Mouse (Mus musculus) kidney, adult 11 months (tissue): ENCODE data around the gene S100a6.

Experiments used
- DNase-seq: peaks from one replicate; pipeline ENCODE4 v3.0.0; 2022

S100a6 gene

GRCm38 (mm10) chr3:90612728-90613291 is at the start of gene S100a6:
TSS of gene S100a6 (plus strand) at chr3:90612882.
- DNase-seq = peak; percentile 39

DNA sequence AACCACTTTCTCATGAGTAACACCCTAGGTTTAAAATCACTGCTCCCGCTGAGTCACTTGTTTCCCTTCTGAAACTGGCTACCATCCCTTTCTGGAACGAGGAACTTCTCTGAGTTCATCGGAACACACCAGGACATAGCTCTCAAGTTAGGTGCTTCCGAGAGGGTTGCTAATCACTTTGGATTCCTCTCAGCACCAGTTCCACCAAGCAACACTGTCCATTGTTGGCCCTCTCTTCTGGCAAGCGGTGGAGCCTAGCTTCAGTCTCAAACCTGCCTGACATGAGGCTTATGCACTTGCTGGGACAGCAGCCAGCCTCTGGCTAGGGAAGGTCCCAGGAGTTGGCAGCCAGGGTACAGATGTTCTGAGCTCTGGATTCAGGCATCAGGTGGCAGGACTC is 38.0 kb upstream of the S100a6 start:
- DNase-seq = no peak

- no peak for DNase-seq
Measured at GRCm38 (mm10) chr3:90575320-90575719, 37.4 kb upstream of the S100a6 start.

- no peak for DNase-seq
Measured at GRCm38 (mm10) chr3:90576351-90577001, 36.2 kb upstream of the S100a6 start.

GRCm38 (mm10) chr3:90579433-90579832 is 33.2 kb upstream of the S100a6 start:
- no peak for DNase-seq

- no peak for DNase-seq
Measured at GRCm38 (mm10) chr3:90581141-90581540, 31.5 kb upstream of the S100a6 start.

DNA sequence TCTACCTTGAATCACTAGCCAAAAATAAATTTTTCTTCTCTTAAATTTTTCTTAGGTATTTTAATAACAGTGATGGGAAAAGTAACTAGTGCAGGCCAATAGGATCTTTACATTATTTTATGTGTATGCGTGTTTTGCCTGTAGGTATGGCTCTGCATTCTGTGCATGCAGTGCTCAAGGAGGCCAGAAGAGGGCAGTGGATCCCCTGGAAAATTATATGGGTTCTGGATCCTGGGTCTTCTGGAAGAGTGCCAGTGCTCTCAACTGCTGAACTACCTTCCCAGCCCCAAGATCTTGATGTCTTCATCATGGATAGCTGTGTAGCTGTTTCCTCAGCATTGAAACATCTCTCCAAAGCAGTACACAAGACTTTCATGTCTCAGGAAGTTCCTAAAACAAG is 30.5 kb upstream of the S100a6 start:
- DNase-seq = no peak

GRCm38 (mm10) chr3:90582556-90582955 is 30.1 kb upstream of the S100a6 start:
- DNase-seq = no peak

DNA sequence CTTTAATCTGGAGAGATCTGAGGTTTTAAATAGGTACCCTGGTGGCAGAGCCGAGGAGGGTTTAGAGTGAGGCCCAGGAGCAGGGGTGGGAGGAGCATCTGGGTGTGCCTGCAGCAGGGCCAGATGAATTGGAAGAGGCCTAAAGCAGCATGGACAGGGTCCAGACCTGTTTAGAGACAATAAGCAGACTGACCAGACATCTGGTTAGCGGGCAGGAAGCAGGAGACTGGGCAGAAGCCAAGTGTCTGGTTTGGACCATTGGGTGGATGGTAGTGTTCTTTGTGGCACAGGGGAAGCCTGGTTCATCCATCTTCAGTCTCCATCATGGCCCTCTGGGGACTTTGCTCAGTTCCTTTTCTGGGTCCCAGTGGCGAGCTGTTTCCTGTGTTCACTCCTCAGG is 28.8 kb upstream of the S100a6 start:
- peak; percentile 63 for DNase-seq

- peak; percentile 27 for DNase-seq
Measured at GRCm38 (mm10) chr3:90585595-90585994, 27.1 kb upstream of the S100a6 start.

GRCm38 (mm10) chr3:90586016-90586643 is 26.6 kb upstream of the S100a6 start:
- DNase-seq = no peak

DNA sequence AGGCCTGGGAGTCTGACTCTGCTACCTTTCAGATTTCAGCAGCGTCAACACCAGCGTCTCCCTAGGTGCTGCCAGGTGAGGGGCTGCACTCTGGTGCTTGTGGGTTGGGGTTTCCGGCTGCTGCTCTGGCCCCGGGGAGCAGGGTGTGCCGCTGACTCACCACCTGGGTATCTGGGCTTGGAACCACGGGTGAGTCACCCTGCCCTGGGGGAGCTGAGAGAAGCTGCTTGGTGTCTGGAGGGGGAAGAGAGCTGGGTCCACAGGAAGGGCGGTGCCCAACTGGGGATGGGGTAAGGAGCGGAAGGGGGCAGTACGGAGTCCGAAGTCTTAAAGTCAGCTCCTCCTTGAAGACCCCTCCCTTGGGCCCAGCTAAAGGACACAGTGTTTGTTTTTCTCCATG is 25.8 kb upstream of the S100a6 start:
- peak; percentile 26 for DNase-seq

DNA sequence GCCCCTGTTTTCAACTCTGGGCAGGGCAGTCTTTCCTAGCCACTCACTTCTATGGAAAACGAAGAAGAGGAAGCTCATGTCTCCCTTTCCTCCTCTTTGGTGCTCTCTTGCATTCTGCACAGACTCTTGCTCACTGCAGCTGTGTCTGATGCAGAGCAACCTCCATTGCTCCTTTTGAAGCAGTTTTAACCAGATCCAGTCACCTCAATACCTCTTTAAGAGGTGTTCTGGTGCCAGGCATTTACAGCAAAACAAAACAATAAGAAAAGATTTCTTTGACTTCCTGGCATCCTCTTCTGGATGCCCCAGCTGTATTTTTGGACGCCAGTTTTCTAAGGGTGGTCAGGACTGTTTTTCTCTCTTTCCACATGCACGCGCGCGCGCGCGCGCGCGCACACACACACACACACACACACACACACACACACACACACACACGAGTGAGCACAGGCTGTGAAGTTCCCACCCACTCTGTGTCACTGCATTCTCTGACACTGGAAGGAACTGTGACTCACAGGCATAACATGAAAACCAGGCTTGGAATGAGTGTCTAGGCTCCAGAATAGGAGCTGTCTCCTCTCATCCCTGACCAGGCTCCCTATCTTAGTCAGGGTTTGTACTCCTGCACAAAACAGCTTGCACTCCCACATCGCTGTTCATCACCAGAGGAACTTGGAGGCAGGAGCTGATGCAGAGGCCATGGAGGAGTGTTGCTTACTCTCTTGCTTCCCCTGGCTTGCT is 25.2 kb upstream of the S100a6 start:
- no peak for DNase-seq

- DNase-seq = no peak
Measured at GRCm38 (mm10) chr3:90589390-90589789, 23.3 kb upstream of the S100a6 start.

- no peak for DNase-seq
Measured at GRCm38 (mm10) chr3:90589947-90590346, 22.7 kb upstream of the S100a6 start, which contains the start of gene S100a2. TSS of gene S100a2 (plus strand) at chr3:90590247.

DNA sequence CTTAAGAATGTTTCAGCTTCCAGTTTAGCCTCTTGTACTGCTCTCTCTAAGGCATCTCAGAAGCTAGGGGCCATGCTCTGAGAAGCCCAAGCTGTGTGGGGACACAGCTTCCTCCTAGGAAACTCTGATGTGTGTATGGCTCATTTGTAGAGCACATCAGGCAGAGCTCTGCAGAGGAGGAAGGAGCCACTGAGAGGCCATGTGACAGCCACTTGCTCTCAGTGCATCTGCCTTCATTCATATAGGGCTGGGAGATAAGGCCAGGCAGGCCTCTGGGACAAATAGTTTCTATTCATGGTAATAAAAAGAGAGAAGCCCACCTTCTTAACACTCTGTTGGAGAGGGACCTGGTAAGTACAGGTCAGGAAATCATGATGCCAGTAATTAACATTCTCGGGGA is 18.2 kb upstream of the S100a6 start:
- no peak for DNase-seq

GRCm38 (mm10) chr3:90595556-90595955 is 17.1 kb upstream of the S100a6 start:
- DNase-seq = no peak

- DNase-seq = no peak
Measured at GRCm38 (mm10) chr3:90596810-90597209, 15.9 kb upstream of the S100a6 start.

- no peak for DNase-seq
Measured at GRCm38 (mm10) chr3:90597736-90598135, 14.9 kb upstream of the S100a6 start.

DNA sequence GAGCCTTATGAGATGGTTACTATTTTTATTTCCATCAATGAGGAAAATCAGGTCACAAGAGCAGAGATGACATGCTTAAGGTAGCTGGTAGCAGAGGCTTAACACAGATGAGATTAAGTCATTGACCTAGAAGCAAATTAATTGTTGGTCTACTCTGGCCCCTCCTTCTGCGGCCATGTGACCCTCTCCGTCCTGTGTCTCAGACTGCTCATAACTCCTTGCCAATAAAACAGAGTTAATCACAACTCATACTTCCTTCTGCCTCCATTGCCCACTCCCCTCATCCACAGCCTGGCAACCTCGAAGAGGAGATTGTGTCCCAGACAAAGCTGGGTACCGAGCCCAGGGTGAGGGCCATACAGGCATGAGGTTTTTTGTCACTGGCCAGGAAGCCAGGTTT is 14.5 kb upstream of the S100a6 start:
- DNase-seq = no peak

GRCm38 (mm10) chr3:90599401-90599800 is 13.3 kb upstream of the S100a6 start:
- DNase-seq = no peak

GRCm38 (mm10) chr3:90600036-90600435 is 12.6 kb upstream of the S100a6 start:
- no peak for DNase-seq

- DNase-seq = no peak
Measured at GRCm38 (mm10) chr3:90600458-90601195, 12.1 kb upstream of the S100a6 start.
